Mouse (Mus musculus): Measurements from ENCODE around the gene Rtraf.

DNA sequence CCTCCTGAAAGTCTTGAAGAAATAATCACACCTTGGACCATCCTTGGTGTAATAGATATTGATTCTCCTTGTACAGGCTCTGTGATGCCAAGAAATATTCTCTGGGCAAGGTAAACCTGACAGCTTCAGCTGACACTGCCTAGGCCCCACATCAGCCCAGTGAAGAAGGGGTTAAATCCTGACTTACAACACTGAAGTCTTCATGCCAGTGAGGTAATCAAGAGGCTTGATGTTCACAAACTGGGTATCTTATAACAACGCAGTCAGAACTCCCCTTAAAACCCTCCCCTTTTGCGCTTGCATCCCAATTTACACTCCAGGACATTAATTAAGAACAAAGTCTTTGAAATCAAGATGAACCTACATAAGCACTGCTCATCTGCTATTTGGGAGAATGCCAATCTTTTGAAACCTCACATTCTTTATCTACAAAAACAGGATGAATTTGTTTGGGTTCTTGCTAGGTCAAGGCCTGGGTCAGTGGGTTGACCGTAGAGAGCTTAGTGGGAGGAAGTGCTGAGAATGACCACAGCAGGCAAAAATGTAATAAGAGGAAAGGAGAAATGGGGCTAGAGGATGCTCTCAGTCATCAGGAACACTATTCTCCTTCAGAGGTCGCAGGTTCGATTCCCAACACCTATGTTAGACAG lies 43.8 kb upstream of the Rtraf start:
- TF ChIP-seq CTCF (IDR thresholded peaks at IDR 0.05; ENCODE audit: extremely low read depth, insufficient read depth, insufficient read length, insufficient replicate concordance) (no peak), POLR2A (IDR thresholded peaks at IDR 0.05; ENCODE audit: low read depth, low read length) (no peak)

All from spleen, adult 2 months (tissue).